Mouse (Mus musculus): Measurements from ENCODE around the gene Cela3b.

Gene Cela3b

DNA sequence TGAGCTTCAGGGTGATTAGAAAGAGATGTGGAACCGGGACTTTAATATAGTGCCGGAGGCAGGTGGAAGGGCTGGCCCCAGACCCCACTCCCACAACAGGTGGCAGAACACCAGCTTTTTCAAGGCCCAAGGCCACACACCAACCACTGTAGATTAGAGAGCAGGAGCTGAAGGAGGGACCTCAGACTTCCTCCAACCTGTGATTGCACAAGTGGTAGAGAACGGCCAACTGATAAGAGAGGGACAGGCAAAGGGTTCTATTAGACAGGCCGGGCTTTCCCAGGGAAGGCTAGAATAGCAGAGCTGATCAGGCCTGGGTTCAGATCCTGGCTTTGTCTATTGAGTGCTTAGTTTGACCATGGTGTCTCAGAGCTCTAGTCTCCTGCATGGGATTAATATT lies at the start of gene Cela3b:
Gene Cela3b (minus strand): TSS at position 39 of the 400 bp plus-strand sequence.
- no peak for DNase-seq

DNA sequence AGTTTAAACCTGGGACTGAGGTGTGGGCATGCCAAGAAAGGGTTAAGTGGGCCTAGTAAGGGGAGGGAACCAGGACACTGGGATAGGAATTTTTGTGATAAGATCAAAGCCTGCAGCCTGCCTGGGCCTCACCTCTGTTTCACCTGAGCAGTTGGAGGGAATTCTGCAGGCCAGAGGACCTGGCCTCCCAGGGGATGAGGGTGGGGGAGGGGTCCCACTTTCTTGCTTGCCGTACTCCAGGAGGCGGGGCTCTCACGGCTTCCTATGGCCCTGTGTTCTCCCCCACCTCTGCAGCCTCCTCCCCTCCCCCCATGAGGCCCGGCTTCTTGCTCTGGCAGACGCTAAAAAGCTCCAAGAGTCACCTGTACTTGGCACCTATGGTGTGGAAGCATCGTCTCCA lies 49.4 kb upstream of the Cela3b start:
- DNase-seq = peak; percentile 59

DNA sequence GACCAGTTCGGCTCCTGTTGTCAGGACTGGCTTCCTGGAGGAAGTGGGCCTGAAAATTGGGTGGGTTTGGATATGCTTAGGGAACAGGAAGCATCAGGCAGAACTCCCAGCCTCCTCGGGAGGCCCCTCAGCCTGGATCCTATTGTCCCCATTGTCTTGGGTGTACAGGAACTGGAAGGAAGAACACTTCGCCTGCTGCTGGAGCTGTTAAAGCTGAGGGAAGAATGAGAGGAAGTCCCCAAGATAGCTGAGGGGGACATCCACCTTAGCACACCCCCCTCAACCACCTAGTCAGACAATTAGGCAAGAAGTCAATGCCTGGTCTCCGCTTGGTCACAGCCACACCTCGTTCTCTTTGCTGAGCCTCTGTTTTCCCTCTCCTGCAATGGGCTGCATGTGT lies 48.0 kb upstream of the Cela3b start:
- peak; percentile 60 for DNase-seq

DNA sequence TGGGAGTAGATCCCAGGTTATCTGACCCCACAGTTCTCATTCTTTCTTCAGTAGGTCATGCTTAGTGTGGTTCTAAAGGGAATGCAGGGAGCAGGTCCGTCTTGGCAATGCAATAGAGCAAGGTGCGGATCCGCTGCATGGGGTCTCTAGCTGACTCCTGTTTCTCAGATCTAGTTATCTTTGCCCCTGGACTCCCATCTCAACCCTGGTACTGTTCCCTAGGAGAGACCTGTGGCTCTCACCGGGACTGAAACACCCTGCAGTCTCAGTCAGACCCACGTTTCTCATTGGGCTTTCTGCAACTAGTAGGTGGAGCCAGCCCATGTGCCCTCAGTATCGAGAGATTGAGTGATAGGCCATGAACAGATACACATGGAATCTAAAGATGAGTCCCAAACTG lies 47.3 kb upstream of the Cela3b start:
- no peak for DNase-seq

DNA sequence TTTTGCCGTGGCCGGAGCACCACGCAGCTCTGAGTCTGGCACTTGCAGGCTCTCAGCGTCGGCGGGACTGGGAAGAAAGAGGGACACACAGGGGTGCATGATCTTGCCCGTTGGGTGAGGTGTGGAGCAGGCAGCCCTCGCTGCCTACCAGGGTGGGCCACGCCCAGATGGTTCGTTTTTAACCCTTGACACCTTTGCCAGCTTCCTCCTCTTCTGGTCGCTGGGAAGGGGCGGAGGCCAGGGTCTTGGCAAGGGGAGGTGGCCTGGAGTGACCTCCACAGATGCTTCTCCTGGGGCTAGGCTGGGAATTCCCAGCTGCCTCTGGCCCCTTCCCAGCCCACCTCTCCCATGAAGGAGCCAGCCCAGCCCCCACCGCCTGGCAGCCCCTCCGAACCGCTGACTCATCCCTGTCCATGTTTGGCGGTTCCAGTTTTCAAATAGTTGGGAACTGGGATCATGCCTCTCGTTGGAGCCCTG lies 46.5 kb upstream of the Cela3b start:
- no peak for DNase-seq

DNA sequence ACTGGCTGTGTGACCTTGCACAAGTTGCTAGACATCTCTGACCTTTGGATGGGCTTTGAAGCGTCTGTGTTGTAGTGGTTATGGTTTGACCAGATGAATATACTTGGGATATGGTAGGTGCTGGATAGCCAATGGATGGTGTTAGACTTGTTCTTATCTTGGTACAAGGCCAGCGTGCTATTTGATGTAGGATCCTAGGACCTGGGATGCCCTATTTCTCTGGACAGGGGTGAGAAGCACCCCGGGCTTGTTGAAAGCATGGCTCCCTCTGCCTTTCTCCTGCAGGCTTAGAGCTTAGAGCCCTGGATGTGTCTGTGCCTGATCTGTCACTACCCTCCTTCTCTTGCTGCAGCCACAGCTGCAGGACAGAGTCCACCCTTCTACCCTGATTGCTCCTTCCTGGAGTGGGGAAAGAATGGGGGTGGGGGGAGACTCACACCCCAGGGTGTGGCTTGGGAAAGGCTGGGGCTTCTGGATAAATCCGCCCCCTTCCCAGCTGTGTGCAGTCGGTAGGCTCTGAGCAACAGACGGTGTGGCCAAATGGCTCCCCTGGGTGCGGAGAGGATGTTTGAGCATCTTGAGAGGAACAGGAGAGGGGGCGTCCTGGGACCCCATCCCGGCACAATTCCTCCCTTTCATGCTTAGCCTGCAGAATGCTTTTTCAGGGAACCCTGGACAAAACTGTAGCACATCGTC lies 45.9 kb upstream of the Cela3b start:
- DNase-seq = no peak

DNA sequence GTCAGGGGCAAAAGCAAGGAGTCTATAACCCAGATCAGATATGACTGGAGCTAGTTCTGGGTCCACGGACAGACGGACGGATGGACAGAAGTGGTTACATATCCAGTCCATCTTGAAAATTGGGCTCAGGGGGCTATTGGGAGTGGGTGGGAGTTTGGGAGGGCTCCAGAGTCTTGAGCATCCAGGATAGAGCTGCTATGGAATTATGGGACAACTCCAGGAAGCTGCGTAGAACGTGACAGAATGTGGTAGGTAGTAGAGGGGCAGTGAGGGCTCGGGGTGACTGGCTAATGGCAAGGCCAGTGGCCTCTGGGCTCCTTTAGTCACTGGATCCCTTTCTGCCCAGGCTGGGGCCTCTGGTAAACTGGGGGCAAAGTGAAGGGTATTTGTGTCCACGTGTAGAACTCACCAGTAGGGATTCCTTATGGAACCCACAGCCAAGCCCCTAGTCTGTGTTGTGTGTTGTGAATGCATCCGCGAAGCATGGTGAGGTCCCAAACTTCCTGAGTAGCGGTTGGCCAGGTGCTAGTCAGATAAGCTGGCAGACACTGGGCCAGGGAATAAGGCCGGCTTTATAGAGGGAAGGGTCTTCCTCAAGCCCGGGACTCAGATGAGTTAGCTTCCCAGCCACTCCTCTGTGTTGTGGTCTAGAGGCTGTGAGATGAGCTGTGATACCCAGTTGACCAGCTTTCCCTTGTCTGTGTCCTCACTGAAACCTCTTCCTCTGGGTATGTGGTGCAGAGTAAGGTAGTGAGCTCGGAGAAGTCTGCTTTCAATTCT lies 45.1 kb upstream of the Cela3b start:
- no peak for DNase-seq

DNA sequence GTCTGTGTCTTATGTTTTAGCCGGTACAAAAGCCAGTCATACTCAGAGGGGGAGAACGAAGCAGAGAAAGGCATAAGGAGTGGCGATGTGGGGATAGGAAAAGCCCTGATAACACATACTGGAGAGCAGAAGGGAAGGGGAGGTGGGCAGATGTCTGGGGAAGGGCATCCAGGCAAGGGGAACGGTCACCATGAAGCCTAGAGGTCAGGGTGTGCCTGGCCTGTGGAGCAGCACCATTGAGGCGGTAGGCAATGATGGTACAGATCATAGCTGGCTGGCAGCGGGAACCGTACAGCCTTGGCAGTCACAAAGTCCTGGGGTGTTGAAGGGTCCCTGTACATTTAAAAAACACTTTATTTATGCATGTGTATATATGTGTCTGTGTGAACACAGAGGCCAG lies 44.4 kb upstream of the Cela3b start:
- no peak for DNase-seq

DNA sequence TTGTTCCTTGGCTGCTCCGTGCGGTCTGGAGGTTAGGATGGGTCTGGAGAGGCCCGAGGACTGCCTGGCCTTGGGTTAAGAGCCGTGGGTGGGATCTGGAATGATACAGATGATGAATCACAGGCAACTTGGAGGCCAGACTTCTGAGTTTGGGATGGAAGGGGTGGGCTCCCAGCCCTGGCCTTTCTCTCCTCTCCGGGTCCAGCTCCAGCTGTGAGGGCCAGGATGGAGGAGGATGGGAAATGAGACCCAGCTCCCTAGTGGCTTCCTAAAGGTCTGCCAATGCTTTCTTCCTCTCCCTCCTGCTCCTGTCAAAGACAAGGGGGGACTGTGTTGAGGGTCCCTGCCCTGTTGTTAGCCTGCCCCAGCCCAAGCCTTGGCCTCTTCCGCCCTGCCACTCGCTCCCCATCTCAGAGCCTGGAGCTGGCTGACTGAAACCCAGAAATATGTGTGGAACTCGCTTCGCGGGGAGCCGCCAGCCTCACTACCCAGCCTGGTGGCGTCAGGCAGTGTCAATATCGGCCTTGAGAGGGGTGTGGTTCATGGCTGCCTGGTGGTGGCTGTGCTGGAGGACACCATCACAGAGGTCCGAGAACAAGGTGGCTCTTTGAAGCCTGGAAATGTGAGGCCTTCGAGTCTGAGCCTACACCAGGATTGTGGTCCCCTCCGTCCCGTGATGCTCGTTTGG lies 43.5 kb upstream of the Cela3b start:
- DNase-seq = no peak

DNA sequence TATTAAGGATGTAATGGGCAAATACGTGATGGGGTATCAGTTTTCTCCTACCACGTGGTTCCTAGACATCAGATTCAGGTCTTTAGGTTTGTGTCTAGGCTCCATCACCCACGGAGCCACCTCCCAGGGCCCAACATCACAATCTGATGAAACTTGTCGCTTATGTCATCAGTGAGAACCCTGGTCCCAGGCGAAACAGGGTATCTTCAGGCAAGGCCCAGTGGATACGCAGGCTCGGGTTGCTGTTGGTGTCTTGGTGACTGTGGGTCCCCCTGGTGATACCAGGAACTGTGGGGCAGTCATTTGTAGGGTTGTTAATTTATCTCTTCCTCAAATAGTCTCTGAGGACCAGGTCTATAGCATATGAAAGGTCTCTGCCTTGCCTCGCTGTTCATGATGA lies 42.9 kb upstream of the Cela3b start:
- DNase-seq = no peak

DNA sequence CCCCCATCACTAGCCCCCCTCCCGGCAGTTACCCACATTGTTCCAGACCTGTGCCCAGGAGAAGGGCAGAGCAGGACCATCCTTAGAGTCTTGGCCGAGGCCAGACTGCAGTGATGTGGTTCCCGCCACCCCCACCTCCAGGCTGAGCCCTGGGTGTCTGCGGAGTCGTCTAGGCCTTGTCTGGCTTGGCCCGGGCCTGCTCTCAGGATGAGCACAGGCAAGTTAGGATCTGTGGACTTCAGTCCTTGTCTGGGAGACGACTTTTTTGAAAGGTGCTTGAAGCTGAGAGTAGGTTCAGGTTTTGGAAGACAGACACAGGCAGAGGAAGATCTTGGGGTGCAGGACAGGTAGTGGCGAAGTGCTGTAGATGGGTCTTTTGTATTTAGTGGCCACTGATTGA lies 41.0 kb upstream of the Cela3b start:
- no peak for DNase-seq

DNA sequence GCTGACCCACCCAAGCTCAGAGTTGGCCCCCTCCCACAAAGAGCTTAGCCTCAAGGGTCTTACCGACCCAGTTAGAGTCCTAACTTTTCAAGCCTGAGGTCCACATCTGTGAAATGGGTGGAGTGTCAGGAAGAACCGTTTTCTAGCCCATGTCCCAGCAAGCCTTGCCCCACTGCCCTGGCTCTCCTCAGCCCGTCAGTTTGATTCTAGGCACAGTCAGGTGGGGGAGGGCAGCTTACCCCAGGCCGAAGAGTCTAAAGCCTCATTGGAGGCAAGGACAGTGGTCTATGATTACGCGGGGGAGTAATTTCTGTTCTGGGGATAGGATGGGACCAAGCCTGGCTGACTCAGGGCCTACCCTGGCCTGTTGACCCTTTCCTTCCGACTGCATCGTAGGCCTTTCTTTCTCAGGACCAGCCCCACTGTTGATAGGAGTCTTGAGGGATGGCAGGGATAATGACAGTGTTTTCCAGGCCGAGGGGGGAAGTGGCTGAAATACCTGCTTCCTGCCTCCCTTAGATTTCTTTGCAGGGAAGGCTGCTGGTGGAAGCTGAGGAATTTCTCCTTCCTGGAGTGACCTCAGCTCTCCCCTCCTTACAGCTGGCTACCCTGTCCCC lies 40.5 kb upstream of the Cela3b start:
- no peak for DNase-seq

DNA sequence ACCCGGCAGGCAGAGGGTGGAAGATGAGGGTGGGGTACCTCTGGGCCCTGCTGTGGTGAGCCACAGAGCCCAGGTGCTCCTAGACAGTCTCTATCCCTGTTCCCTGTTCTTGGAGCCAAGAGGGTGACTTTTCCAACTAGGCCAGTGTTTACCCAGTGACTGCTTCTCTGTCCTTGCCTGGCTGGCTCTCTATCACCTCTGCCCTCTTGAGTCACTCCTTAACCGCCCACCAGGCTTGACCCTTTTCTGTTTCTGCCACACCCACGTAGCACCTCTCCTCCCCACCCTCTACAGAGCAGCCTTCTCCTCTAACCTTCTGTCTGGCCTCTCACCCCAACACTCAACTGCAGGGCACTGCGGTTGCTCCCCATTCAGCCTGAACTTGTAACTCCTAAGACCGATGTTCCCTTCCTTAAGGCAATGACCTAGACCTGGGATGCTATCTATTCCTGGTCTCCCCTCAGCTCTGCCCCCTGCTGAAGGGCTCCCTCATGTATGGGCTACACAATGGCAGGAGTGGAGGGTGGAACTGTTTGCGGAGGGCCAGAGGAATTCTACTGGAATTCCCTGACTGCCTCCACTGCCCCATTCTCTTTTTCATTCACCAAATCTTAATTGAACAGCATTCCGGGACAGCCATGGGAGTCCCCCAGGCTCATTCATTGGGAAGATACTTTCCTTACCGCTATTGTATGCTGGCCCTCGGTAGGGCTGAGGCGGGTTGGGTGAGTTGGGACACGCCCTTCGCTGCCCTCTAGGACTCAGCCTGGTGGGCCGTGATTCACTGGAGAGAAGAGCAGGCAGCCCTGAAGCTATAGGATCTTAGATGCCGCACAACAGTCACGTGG lies 39.7 kb upstream of the Cela3b start:
- no peak for DNase-seq

DNA sequence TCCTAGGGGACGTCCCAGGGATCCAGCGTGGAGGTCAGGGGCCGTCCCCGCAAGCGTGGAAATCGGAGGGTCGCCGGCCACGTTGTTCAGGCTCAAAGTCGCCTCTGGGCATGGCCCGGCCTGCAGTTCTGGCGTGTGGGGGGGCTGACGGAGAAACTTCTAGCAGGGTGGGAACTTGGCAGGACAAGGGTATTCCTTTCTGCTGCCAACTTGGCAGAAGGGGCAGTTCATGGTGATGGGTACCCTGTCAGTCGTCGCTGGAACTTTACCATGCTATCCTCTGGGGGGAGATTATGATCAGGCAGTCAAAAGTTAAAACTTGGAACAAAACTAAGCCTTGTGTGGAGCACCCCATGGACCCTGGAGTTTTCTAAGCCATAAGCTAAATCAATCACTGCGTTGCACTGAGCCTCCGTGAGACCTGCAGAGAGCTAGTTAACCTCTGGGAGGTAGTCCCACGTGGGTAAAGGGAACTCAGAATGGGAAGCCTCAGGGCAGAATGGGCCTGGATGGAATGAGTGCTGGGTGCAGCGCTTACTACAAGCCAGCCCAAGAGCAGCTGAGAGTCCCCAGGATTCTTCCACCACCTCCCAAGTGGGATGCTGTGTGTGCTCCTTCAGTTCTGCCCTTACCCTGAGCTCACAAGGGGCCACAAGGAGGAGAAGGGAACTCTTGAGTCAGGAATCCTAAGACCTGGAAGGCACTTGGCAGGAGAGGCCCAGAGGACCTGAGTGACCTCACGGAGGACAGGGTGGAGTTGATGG lies 38.9 kb upstream of the Cela3b start:
- DNase-seq = peak; percentile 50

DNA sequence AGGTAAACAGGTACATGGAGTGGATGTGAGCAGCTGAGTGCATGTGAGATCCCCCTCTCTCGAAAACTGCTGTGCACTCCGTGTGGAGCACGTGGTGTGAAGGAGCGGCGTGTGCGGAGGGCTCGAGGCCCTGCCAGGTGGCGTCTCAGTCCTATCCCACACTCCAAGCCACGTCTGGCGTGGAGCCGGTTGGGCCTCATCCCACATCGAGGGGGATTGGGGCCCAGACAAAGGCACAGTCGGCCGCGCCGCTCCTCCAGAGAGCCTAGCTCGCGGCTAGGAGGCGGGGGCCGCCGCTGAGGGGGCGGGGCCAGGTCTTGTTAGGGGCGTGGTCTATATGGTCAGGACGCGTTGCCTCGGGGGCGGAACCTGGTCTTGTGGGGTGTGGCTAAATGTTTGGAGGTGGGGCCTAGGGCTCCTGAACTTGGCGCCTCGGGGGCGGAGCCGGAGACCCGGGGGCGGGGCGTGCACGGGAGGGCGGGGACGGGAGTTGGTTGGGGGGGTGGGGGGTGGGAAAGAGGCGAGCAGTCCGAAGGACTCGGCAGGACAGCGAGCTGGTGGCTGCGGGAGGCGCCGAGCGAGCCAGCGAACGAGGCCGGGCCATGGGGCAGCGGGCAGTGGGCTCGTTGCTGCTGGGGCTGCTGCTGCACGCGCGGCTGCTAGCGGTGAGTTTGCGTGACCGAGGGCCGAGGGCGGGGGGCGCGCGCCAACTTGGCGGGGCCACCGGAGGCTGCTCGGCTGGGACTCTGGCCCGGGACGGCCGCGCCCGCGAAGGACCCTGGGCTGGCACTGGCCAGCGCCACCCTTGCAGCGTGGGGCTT lies 38.1 kb upstream of the Cela3b start, which contains the start of gene Hspg2:
Gene Hspg2 (plus strand): TSS at position 510 of the 821 bp plus-strand sequence.
- peak; percentile 95 for DNase-seq

DNA sequence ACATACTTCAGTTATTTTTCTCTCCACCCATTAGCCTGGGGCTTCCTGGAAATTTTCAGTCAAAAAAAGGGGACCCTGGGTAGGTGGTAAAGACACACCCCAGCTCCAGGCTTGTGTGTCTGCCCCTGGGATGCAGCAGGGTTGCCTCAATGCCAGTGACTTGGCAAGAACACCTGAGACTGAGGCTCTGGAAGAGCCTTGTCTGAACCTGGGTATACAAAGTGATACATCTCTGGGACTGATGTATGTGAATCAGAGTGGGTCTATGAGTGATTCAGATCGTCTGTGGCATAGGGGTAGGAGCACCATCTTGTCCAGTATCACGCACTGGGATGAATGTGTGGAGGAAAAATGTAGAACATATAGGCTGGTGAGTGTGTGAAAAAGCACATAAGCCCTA lies 37.2 kb upstream of the Cela3b start:
- no peak for DNase-seq

DNA sequence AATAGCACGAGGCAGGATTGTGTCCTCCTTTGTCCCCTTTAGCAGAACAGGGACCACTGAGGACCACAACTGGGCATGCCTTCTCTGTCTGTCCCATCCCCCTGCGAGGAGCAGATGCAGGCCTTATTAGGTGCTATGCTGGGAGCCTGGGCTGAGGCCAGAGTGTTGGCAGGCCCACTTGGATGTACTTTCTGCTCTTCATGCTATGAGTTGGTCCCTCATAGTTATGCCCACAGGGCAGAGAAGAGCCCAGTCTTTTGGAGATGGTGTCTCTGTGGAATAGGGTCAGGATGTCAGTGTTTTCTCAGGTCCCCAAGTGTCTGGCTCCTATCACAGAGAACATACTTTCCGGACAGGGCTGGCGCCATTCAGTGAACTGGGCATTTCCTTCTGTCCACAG lies 36.7 kb upstream of the Cela3b start:
- DNase-seq = no peak

DNA sequence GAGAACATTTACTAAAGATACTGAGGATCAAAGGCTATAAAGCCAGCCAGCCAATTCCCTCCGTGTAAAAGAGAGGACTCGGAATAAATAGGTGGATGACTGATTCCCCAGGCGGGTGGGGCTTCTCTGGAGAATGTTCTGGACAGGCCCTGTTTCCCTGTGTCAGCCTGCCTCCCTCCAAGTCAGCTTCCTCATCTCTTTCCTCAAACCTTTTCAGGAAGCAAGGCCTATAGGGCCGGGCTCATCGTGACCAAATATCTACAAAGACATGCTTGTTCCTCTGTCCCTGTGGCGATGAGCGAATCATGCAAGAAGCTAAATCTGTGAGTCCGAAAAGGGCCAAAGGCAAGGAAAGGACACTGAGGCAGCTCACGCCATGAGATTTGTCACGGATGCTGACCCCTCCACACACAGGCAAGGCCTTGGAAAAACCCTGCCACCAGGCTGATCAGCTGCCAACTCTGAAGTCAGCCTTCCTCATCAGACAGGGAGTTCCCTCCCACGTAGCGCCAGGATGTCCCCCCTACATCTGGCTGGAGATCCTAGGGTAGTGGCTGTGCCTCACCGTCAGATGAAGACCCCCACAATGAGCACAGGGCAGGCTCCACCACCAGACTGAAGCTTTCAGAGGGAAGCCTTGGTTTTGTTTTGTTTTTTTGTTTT lies 34.9 kb upstream of the Cela3b start:
- peak; percentile 46 for DNase-seq

DNA sequence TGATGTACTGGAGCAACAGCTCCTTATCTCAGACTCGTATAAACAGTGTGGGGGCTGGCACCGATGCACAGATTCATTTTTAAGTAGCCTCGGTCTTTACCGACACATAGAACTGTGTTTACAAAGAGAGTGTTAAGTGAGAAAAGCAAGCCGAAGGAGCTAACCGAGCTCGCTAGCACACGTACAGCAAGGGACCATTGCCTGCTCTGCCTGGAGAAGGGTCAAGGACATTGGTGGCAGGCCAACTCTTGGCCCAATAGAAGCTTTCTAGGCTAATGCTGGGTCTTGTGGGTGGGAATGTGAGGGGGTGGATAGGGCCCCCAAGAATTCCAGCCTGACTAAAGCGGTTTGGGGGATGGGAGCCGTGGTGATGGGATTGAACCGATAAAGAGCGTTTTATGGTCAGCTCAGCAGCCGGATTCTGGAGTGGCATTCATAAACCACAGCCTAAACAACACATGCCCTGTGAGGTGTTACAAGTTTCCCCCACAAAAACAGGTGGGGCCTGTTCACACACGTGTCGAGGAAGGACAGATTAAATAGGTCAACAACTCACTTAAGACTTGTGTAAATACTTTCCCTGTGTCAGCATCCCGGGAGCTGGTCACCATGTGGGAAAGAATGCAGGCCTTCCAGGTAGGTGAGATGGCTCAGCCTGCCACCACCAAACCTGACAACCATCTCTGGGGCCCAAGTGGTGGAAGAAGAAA lies 31.8 kb upstream of the Cela3b start:
- DNase-seq = no peak
